Mouse (Mus musculus) ovary, postnatal 14 days (tissue): ENCODE data around the gene Spta1.

Experiments used
- DNase-seq: peaks from one replicate; pipeline ENCODE4 v3.0.0; 2022; ENCODE audit warnings: low spot score

Gene Spta1

DNA sequence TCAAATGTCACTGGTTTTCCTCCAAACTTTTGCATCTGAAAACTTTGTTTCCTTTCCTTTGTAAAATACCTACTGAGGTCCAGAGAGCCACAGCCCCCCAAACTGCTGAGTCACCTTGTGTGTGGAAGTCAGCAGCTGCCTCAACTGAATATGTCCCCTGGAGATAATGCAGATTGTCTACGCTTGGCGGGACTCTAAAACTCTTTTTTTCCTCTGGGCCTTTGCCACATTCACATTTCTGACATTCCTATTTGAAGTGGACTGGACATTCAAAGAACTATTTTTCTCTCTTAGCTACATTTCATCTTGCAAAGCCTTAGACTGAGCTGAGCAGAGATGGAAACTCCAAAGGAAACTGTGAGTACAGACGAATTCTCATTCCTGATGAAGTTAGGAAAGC lies at the start of gene Spta1:
TSS of gene Spta1 (plus strand) at position 172 of the 400 bp plus-strand sequence.
- no peak for DNase-seq

- DNase-seq = no peak
Observed at GRCm38 (mm10) chr1:174131217-174131616, 41.4 kb upstream of the Spta1 start, which contains the start of gene Olfr424. TSS of gene Olfr424 (plus strand) at chr1:174131517.

DNA sequence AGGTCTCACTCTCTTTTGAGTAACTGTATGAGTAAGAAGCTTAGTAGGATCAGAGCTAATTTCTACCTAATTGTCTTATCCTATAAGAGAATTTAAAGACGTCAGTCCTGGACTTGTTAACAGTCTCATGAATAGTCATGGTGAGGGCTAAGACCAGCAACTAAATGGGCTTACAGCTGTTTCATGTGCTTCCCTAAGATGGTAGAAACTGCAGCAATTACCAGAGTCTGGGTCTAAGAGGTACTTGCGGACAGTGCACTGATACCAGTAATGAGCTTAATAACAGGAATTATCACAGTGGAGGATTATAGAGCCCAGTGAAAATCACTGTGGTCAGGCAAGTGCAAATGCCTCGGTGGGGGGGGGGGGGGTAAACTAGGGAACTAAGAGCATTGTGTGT lies 40.6 kb upstream of the Spta1 start:
- no peak for DNase-seq

GRCm38 (mm10) chr1:174141384-174141783 lies 31.2 kb upstream of the Spta1 start:
- DNase-seq = no peak

DNA sequence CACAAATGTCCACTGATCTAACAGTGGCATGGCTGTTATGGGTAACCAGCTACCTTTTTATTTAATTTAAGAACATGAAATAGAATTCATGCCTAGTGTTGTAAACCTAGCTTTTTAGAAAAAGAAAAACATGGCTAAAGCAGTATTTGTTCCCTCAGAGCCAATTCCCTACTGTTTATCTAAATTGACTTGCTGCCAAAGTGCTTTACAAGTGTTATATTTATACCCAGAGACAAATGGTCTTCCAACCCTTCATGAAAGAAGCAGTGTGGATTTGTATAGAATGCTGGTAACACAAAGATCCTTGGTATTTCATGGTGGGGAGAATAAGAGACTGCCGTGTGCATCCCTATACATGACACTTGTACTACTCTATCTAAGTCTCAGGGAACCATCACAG lies 25.9 kb upstream of the Spta1 start:
- no peak for DNase-seq

DNA sequence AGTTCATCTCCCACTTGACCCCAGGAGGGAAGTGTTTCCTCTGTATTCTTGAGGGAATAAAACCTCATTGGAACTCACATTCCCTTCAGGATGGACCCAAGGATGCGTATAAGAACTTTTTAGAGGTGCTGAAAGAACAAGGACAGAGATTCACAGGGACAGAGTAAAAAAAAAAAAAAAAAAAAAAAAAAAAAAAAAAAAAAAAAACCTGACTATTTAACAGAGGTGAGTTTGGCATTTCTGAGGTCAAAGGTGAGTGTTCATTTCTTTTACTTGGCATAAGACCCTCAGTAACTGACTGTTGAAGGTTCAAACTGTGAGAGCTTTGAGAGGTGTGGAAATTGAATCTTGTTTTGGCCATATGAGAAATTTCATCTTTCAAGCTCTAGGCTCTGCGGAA lies 23.3 kb upstream of the Spta1 start:
- DNase-seq = no peak

DNA sequence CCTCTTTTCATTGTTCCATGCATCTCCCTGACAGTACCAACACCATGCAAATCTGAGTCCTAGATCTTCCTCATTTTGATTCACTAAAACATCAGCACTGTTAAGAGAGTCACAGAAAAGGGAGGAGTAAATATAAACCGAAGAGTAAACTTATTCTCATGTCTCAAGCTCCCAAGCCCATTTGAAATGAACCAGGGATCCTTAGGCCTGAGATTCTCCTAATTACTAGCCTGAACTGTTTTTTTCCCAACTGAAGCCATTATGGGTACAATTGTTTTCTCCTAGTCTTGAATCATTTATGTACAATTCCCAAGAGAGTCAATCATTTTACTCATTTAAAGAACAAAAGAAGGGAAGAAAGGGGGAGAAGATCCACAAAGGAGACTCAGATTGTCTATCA lies 17.2 kb upstream of the Spta1 start, which contains the start of gene Olfr420:
TSS of gene Olfr420 (plus strand) at position 301 of the 400 bp plus-strand sequence.
- no peak for DNase-seq

DNA sequence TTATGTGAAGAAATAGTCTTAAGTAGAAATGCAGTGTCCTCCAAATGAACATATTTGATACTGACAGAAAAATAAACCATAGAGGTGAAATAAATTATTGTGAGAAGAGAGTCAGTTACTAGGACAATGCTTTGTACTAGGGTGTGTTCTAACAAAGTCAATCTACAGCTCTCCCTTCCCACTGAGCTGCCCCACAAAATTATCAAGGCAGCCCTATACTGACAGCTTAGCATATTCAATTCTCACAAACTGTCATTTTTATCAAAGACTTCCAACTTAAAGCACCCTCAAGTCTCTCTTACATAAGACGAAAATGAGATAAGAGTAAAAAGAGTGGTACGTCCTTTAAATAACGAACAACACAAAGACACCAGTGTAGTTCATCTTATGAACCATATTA lies 15.0 kb upstream of the Spta1 start:
- DNase-seq = no peak

DNA sequence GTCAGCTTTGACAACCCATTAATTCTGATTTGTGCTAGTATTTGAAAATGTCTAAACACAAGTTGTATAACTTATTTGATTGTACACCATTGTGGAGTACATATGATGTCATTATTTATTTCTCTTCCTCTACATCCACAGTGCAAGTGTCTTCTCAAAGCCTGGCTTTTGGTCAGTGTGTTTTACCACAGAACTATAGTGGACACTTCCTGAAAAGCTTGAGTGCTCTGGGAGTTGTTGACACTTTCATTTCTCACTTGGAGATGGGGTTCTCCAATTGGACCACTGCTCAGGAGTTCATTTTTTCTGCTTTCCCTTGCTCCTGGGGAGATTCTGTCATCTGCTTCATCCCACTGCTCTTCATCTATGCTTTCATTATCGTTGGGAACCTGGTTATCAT lies 14.1 kb upstream of the Spta1 start:
- no peak for DNase-seq

DNA sequence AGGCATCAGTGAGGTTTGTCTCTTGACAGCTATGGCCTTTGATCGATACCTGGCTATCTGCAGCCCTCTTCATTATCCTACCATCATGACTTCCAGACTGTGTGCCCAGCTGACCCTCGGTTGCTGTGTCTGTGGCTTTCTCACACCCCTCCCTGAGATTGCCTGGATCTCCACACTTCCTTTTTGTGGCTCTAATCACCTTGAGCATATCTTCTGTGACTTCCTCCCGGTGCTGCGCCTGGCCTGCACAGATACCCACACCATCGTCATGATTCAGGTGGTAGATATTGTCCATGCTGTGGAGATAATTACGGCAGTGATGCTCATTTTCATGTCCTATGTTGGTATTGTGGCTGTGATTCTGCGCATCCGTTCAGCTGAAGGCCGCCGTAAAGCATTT lies 13.5 kb upstream of the Spta1 start:
- DNase-seq = no peak

- DNase-seq = no peak
Observed at GRCm38 (mm10) chr1:174169024-174169423, 3.6 kb upstream of the Spta1 start.

DNA sequence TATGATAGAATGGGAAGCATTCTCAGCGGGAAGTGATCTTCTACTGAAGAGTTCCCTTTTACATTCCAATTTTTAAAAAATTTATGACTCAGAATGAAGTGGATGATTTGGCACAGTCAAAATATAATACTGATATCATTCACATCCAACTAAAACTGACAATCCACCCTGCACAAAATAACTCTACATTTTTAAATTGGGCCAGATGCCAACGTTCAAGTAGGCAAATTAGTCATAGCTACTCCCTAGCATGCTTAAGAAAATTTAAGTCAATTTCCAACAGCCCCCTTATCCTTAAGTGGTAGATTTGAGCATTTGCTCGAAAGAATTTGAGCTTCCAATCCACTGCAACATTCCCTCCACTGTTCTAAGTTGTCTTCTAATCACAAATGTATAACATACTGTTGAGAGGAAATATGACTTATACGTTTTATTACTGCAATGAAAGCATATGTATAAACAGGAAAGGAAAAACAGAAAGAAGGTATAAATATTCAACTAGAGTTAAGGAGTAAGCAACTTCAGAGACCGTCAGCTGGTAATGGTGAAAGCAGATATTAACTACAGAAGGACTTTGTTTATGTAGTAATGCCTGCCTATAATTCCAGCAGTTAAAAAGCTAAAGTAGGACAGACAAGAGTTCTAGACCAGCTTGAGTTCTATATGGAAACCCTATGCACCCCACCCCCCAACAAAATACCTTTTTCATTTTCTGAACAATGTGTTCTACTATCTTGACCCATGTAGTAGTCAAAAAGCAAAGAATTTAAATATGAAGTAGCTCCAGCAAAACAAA lies 1.7 kb upstream of the Spta1 start:
- DNase-seq = no peak

- no peak for DNase-seq
Observed at GRCm38 (mm10) chr1:174171537-174171936, 1.0 kb upstream of the Spta1 start.

- DNase-seq = no peak
Observed at GRCm38 (mm10) chr1:174204699-174205098, 32.1 kb downstream of the Spta1 start.

DNA sequence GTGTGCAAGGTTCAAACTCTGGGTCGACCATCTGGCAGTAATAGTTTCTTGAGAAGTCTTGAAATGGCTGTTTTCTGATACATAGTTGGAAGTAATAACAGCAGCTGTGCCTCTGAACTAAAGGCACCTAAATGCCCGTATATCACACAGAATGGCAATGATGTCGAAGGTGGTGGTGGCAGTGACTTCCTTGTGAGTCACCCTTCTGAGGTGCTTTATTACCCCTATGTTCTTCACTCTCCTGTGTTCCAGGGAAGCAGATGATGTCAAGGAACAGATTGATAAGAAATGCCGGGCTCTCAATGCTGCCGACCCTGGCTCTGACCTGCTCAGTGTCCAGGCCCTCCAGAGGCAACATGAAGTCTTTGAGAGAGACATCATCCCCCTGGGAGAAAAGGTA lies 39.7 kb downstream of the Spta1 start:
- no peak for DNase-seq

- no peak for DNase-seq
Observed at GRCm38 (mm10) chr1:174215270-174216038, 42.9 kb downstream of the Spta1 start.

DNA sequence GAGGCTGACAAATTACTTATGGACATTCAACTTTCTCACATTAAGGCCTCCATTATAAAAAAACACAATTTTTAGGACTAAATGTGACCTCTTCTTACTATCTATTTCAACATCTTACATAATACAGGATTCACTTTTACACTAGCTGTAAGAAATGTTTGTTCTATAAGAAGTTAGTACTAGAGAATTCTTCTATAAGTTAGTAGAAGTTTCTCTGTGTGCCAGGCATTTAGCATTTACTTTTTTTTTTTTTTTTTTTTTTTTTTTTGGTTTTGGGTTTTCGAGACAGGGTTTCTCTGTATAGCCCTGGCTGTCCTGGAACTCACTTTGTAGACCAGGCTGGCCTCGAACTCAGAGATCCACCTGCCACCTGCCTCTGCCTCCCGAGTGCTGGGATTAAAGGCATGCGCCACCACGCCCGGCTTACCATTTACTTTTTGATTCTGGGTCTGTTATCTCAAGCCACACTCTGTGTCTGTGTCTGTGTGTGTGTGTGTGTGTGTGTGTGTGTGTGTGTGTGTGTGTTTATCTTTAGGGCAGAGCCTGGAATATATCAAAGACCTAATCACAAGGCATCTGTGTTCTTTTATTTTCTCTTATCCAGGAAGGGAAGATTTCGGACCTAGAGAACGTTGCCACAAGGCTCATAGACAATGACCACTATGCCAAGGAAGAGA lies 44.1 kb downstream of the Spta1 start:
- DNase-seq = no peak

GRCm38 (mm10) chr1:174239916-174240315 lies 67.3 kb downstream of the Spta1 start:
- no peak for DNase-seq

GRCm38 (mm10) chr1:174244621-174245020 lies 72.0 kb downstream of the Spta1 start:
- DNase-seq = no peak

DNA sequence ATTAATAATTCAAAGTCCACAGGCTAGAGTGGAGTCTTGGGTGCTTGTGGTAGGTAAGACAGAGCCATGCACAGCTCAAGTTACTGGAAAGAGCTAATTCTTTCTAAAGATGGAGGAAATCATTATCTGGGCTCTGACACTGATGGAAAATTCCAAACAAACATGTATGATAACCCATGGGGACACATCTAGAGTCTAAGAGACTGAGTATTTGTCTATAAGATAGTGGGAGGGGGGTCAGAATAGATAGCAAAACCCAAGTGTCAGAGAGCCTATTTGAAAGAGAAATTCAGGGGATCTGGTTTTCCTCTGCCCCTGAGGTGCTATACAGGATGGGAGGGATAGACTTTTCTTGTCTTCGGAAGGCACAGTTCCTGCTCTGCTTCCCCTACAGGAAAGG lies 73.5 kb downstream of the Spta1 start:
- no peak for DNase-seq

- no peak for DNase-seq
Observed at GRCm38 (mm10) chr1:174247170-174247569, 74.6 kb downstream of the Spta1 start.

GRCm38 (mm10) chr1:174250376-174250775 lies 77.8 kb downstream of the Spta1 start:
- DNase-seq = no peak

- no peak for DNase-seq
Observed at GRCm38 (mm10) chr1:174251961-174252360, 79.4 kb downstream of the Spta1 start, which contains the start of gene Olfr419. TSS of gene Olfr419 (minus strand) at chr1:174252061.
